Mouse (Mus musculus): ENCODE results near the gene Zfyve9.

GRCm38 (mm10) chr4:108811142-108811541 lies 30.5 kb upstream of the Zfyve9 start:
- no peak for TF ChIP-seq GATA2 (IDR thresholded peaks at IDR 0.05; ENCODE audit: borderline replicate concordance, low read depth, low read length)
- no peak for TF ChIP-seq CTCF (IDR thresholded peaks at IDR 0.05; ENCODE audit: low read depth, low read length)
